Mouse (Mus musculus) adrenal gland, postnatal 25 days (tissue): Measurements from ENCODE around the gene Serpina9. TPM values are rescaled to one million over a fixed set of nuclear protein-coding genes. Genes with fewer than 3 reads are reported as not detected.

Source experiments
- total RNA-seq: library from RNA; stranded (reverse); gene quantifications from 2 replicates; pipeline ENCODE4 v1.2.3, GENCODE M21; 2021

Serpina9 gene
- total RNA-seq, 1 experiment from 2014 or later, result not detected

Other genes starting within 250 kb of the Serpina9 start
- 0.24 and 34.4 TPM in 2 replicates for gene Serpina1d, start 240.2 kb downstream of the Serpina9 start, total RNA-seq
- 0.24 and 60.8 TPM in 2 replicates for gene Serpina1b, start 183.4 kb downstream of the Serpina9 start, total RNA-seq
- gene Serpina1a, start 150.2 kb downstream of the Serpina9 start, total RNA-seq, result 0.46 and 28.4 TPM in 2 replicates
- 41.5 TPM in 1 of 2 replicates, not detected in the other for gene Serpina1c, start 108.9 kb downstream of the Serpina9 start, total RNA-seq
- gene Serpina1e, start 54.8 kb downstream of the Serpina9 start, total RNA-seq, result 0.24 and 32.8 TPM in 2 replicates
- not detected in 2 replicates for gene Serpina11, start 23.8 kb downstream of the Serpina9 start, total RNA-seq
- gene Serpina12, start 30.7 kb upstream of the Serpina9 start, total RNA-seq, result 0.12 and 0.24 TPM in 2 replicates
- gene Serpina5, start 87.4 kb upstream of the Serpina9 start, total RNA-seq, result not detected in 2 replicates
- not detected in 2 replicates for gene Serpina3a, start 99.0 kb upstream of the Serpina9 start, total RNA-seq
- 0.18 TPM in 1 of 2 replicates, not detected in the other for gene Serpina3b, start 114.2 kb upstream of the Serpina9 start, total RNA-seq
- 8.4 and 13.2 TPM in 2 replicates for gene Serpina3c, start 140.1 kb upstream of the Serpina9 start, total RNA-seq
- gene Serpina3f, start 200.8 kb upstream of the Serpina9 start, total RNA-seq, result 0.15 TPM in 1 of 2 replicates, not detected in the other
- 2.6 TPM in 2 replicates for gene Serpina3g, start 222.5 kb upstream of the Serpina9 start, total RNA-seq
- gene Serpina3i, start 249.4 kb upstream of the Serpina9 start, total RNA-seq, result not detected in 2 replicates